Mouse (Mus musculus) limb, embryonic 12.5 days (tissue): ENCODE measurements at regions not wholly inside any gene's neighbourhood (a gene's known extent, or its start where the extent isn't known, plus 50 kb on each side); places are given as distances from the start of the nearest gene placed in this dataset.

Experiments
- ATAC-seq: fragments of 200-750 bp; cut with Nextera tagmentation; 2 replicates; pipeline ENCODE4 v1.8.0; 2017; ENCODE audit warnings: low read depth, moderate TSS enrichment; ENCODE audit not compliant: insufficient number of reproducible peaks, insufficient read depth, low FRiP score, low TSS enrichment
- H3K27ac ChIP-seq: fragments of 300-500 bp; sonication (generic); 2 replicates; pipeline ENCODE4 v1.5.1; 2016; ENCODE audit warnings: mild to moderate bottlenecking, moderate library complexity
- H3K27me3 ChIP-seq: fragments of 300-500 bp; sonication (generic); 2 replicates; pipeline ENCODE4 v1.6.1; 2016; ENCODE audit warnings: mild to moderate bottlenecking, moderate library complexity
- H3K36me3 ChIP-seq: fragments of 300-500 bp; sonication (generic); 2 replicates; pipeline ENCODE4 v1.6.1; 2016; ENCODE audit warnings: mild to moderate bottlenecking, moderate library complexity
- H3K4me1 ChIP-seq: fragments of 300-500 bp; sonication (generic); replicated peaks from 2 replicates; pipeline ENCODE4 v1.6.1; 2016
- H3K4me2 ChIP-seq: fragments of 300-500 bp; sonication (generic); 2 replicates; pipeline ENCODE4 v1.6.1; 2016; ENCODE audit warnings: mild to moderate bottlenecking, moderate library complexity
- H3K4me3 ChIP-seq: fragments of 300-500 bp; sonication (generic); replicated peaks from 2 replicates; pipeline ENCODE4 v1.5.1; 2016; ENCODE audit warnings: mild to moderate bottlenecking
- H3K9ac ChIP-seq: fragments of 300-500 bp; sonication (generic); replicated peaks from 2 replicates; pipeline ENCODE4 v1.6.1; 2016; ENCODE audit warnings: mild to moderate bottlenecking, moderate library complexity
- H3K9me3 ChIP-seq: fragments of 300-500 bp; sonication (generic); 2 replicates; pipeline ENCODE4 v1.6.1; 2016; ENCODE audit warnings: mild to moderate bottlenecking, moderate library complexity
- WGBS: fragments of 180-500 bp; shearing (Covaris S2); methylation state at CpG from one replicate; pipeline ENCODE4 v1.1.7; 2016; 5-methylcytosine and 5-hydroxymethylcytosine counted together

- 64% methylated on average over 5 of the region's 5 CpGs for whole genome bisulfite sequencing
- Histone ChIP-seq H3K9ac (no peak overlapping the region), H3K4me2 (no peak overlapping the region), H3K27ac (no peak overlapping the region), H3K4me3 (no peak overlapping the region), H3K4me1 (no peaks in the 10 kb centered on the region), H3K9me3 (no peaks in the 10 kb centered on the region), H3K36me3 (no peaks in the 10 kb centered on the region), H3K27me3 (no peaks in the 10 kb centered on the region)
- ATAC-seq, result no peak
Measured at GRCm38 (mm10) chr13:16670047-16670733, 658.5 kb downstream of the Inhba start.

DNA sequence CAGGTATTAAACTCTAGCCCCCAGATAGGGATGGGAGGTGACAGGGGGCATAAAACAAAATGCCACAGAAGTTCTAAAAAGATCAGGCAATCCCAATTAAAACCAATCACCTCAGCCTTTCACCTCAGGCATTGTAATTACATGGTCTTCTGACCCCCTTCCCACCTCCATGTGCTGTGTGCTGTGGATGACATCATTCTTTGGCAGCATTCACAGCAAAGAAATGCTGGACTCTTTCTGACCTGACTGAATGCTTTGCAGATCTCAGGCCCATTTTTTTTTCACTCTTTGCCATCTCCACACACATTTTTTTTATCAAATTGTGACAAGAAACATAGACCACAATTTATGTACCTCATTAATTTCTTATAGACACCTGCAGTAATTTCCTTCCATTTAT is 659.1 kb downstream of the Inhba start:
- Histone ChIP-seq H3K9me3 (no peaks in the 10 kb centered on the region), H3K4me3 (no peak overlapping the region), H3K36me3 (no peaks in the 10 kb centered on the region), H3K9ac (no peak overlapping the region), H3K4me2 (no peak overlapping the region), H3K27me3 (no peaks in the 10 kb centered on the region), H3K4me1 (no peaks in the 10 kb centered on the region), H3K27ac (no peak overlapping the region)
- no peak for ATAC-seq

DNA sequence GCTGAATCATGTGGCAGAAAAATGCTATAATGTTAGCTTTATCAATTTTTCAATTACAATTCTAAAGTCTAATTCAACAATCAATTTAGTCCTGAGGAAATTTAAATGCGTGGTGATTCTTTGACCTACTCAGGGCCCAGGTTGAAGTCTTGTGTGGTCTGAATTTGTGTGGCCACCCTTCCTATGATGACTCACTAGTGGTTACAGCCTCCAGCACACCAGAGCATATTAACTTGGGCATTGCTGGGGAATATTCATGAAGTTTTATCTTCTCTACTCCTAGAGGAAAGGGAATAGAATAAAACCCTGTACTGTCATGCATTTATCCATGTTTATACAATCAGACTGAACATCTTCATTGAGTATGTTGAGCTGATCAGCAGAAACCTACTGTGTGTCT is 665.2 kb downstream of the Inhba start:
- H3K4me1 ChIP-seq, result no peaks in the 10 kb centered on the region
- ATAC-seq, result no peak
- H3K36me3 ChIP-seq, result no peaks in the 10 kb centered on the region
- H3K27ac ChIP-seq, result no peak overlapping the region
- H3K9me3 ChIP-seq, result no peaks in the 10 kb centered on the region
- H3K27me3 ChIP-seq, result no peaks in the 10 kb centered on the region
- 81% methylated on average over 1 of the region's 1 CpGs for WGBS
- no peak overlapping the region for H3K4me3 ChIP-seq
- no peak overlapping the region for H3K9ac ChIP-seq
- H3K4me2 ChIP-seq, result no peak overlapping the region

GRCm38 (mm10) chr13:16678246-16679024 is 666.8 kb downstream of the Inhba start:
- no peaks in the 10 kb centered on the region for H3K9me3 ChIP-seq
- no peaks in the 10 kb centered on the region for H3K36me3 ChIP-seq
- H3K9ac ChIP-seq, result no peak overlapping the region
- no peak overlapping the region for H3K4me3 ChIP-seq
- no peak for ATAC-seq
- H3K27me3 ChIP-seq, result no peaks in the 10 kb centered on the region
- WGBS, result 75% methylated on average over 1 of the region's 1 CpGs
- no peak overlapping the region for H3K27ac ChIP-seq
- no peaks in the 10 kb centered on the region for H3K4me1 ChIP-seq
- no peak overlapping the region for H3K4me2 ChIP-seq

- no peaks in the 10 kb centered on the region for H3K4me1 ChIP-seq
- no peaks in the 10 kb centered on the region for H3K36me3 ChIP-seq
- 78% methylated on average over 1 of the region's 1 CpGs for WGBS
- no peak overlapping the region for H3K4me2 ChIP-seq
- no peak overlapping the region for H3K9ac ChIP-seq
- no peak overlapping the region for H3K4me3 ChIP-seq
- no peak overlapping the region for H3K27ac ChIP-seq
- ATAC-seq, result no peak
- H3K9me3 ChIP-seq, result no peaks in the 10 kb centered on the region
- no peaks in the 10 kb centered on the region for H3K27me3 ChIP-seq
Measured at GRCm38 (mm10) chr13:16694201-16694600, 682.5 kb downstream of the Inhba start.

DNA sequence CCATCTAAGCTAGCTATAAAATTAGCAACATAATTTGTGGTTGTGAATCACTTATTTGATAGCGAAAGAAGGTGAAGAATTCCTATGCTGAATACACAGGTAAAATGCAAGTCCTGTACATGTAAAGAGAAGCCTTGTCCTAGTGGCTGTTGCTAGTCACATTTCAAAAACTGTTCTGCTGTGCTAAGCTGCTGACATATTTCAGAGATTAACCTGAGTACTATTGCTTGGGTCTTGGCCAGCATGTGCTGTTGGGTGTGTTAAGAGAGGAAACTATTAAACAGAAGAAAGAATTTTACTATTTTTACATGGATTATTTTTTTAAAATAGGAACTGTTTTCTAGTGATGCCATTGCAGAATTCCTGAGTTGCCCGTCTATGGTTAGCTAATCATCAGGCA is 689.3 kb downstream of the Inhba start:
- Histone ChIP-seq H3K9me3 (no peaks in the 10 kb centered on the region), H3K4me2 (no peak overlapping the region), H3K36me3 (no peaks in the 10 kb centered on the region), H3K27me3 (no peaks in the 10 kb centered on the region), H3K27ac (no peak overlapping the region), H3K4me1 (0 out of 2 replicates have a peak, but pooled peaks cover 2% of the 10 kb centered on the region), H3K9ac (no peak overlapping the region), H3K4me3 (no peak overlapping the region)
- ATAC-seq, result no peak
- WGBS, result 81% methylated on average over 2 of the region's 2 CpGs

- H3K4me2 ChIP-seq, result no peak overlapping the region
- ATAC-seq, result no peak
- WGBS, result 73% methylated on average over 1 of the region's 1 CpGs
Measured at GRCm38 (mm10) chr13:16702138-16702537, 690.5 kb downstream of the Inhba start.

GRCm38 (mm10) chr13:16705217-16706104 is 693.8 kb downstream of the Inhba start:
- Histone ChIP-seq H3K4me2 (no peak overlapping the region), H3K4me1 (0 out of 2 replicates have a peak, but pooled peaks cover 3% of the 10 kb centered on the region), H3K36me3 (no peaks in the 10 kb centered on the region), H3K4me3 (no peak overlapping the region), H3K27me3 (no peaks in the 10 kb centered on the region), H3K27ac (no peak overlapping the region), H3K9ac (no peak overlapping the region), H3K9me3 (no peaks in the 10 kb centered on the region)
- peak; percentile 52; the same call in 1 of the 2 replicates for ATAC-seq
- WGBS, result 62% methylated on average over 10 of the region's 10 CpGs

More at GRCm38 (mm10) chr13:16702138-16702537, 690.5 kb downstream of the Inhba start:
- H3K27me3 ChIP-seq, result no peaks in the 10 kb centered on the region
- H3K4me3 ChIP-seq, result no peak overlapping the region
- H3K27ac ChIP-seq, result no peak overlapping the region
- H3K36me3 ChIP-seq, result no peaks in the 10 kb centered on the region
- 0 out of 2 replicates have a peak, but pooled peaks cover 3% of the 10 kb centered on the region for H3K4me1 ChIP-seq
- H3K9ac ChIP-seq, result no peak overlapping the region
- no peaks in the 10 kb centered on the region for H3K9me3 ChIP-seq

DNA sequence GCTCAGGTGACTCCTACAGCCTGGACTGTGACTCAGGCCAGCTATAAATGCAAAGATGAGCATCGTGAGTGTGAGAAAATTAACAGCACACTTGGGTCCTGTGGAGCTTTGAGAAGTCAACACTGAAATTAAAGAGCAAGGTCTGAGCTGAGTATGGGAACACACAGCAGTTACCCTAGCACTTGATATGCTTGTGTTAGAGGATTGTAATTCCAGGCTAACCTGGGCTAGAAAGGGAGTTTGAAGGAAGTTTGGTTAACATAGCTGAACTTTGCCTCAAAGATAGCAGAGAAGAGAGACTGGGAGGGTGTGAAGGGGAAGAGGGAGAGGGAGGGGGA is 694.4 kb downstream of the Inhba start:
- Histone ChIP-seq H3K4me1 (0 out of 2 replicates have a peak, but pooled peaks cover 3% of the 10 kb centered on the region), H3K4me3 (no peak overlapping the region), H3K36me3 (no peaks in the 10 kb centered on the region), H3K27ac (no peak overlapping the region), H3K9ac (no peak overlapping the region), H3K9me3 (no peaks in the 10 kb centered on the region), H3K4me2 (no peak overlapping the region), H3K27me3 (no peaks in the 10 kb centered on the region)
- ATAC-seq, result no peak
- WGBS, result 31% methylated on average over 1 of the region's 1 CpGs

- H3K4me1 ChIP-seq, result peaks cover 9% of the 10 kb centered on the region; the same call in 1 of the 2 replicates
- no peaks in the 10 kb centered on the region for H3K9me3 ChIP-seq
- no peak overlapping the region for H3K9ac ChIP-seq
- no peak for ATAC-seq
- no peak overlapping the region for H3K27ac ChIP-seq
- no peak overlapping the region for H3K4me2 ChIP-seq
- no peaks in the 10 kb centered on the region for H3K36me3 ChIP-seq
- no peaks in the 10 kb centered on the region for H3K27me3 ChIP-seq
- H3K4me3 ChIP-seq, result no peak overlapping the region
- WGBS, result 74% methylated on average over 5 of the region's 5 CpGs
Measured at GRCm38 (mm10) chr13:16715296-16715960, 703.8 kb downstream of the Inhba start.

GRCm38 (mm10) chr13:16716340-16716739 is 704.7 kb downstream of the Inhba start:
- no peaks in the 10 kb centered on the region for H3K36me3 ChIP-seq
- no peaks in the 10 kb centered on the region for H3K9me3 ChIP-seq
- H3K4me2 ChIP-seq, result no peak overlapping the region
- no peak overlapping the region for H3K4me3 ChIP-seq
- no peaks in the 10 kb centered on the region for H3K27me3 ChIP-seq
- no peak overlapping the region for H3K9ac ChIP-seq
- ATAC-seq, result no peak
- H3K27ac ChIP-seq, result no peak overlapping the region
- WGBS, result 60% methylated on average over 6 of the region's 6 CpGs
- peaks cover 9% of the 10 kb centered on the region; the same call in 1 of the 2 replicates for H3K4me1 ChIP-seq
